Mouse (Mus musculus): Measurements from ENCODE around the gene Nploc4.

Nploc4 gene

DNA sequence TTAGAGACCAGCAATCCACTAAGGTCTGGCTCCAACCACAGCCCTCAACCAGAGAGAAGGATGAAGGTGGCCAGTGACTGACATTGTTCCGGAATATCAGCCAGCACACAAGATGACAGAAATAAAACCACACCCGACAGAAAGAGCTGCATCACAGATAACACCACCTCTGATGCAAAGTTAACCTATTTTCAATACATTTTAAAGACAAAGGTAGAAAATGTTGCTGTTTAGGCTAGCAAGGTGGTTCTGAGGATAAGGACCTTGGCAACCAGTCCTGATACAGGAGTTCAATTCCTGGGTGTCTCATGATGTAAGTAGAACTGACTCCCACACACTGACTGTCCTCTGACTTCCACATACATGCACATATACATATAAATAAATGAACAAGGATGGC, 38.2 kb downstream of the Nploc4 start:
- H3K9me3 ChIP-seq (ENCODE audit: low read length), result no peaks in the 10 kb centered on the region
- peaks cover 93% of the 10 kb centered on the region for H3K36me3 ChIP-seq (ENCODE audit: insufficient read depth, low read length)
- peaks cover 40% of the 10 kb centered on the region for H3K4me1 ChIP-seq (replicated peaks; ENCODE audit: low read depth, low read length)
- no peak overlapping the region for H3K4me3 ChIP-seq (replicated peaks; ENCODE audit: low read length)
- no peaks in the 10 kb centered on the region for H3K27me3 ChIP-seq (ENCODE audit: insufficient read depth, low read length)
- TF ChIP-seq NANOG (IDR thresholded peaks at IDR 0.05; ENCODE audit: borderline replicate concordance, low read length) (no peak), CTCF (conservative IDR thresholded peaks at IDR 0.05; ENCODE audit: low read length) (no peak), POU5F1 (IDR thresholded peaks at IDR 0.05; ENCODE audit: borderline replicate concordance, low read length) (no peak)

GRCm38 (mm10) chr11:120397602-120398001, 39.9 kb downstream of the Nploc4 start:
- H3K4me1 ChIP-seq (replicated peaks; ENCODE audit: low read depth, low read length), result peaks cover 40% of the 10 kb centered on the region
- no peak overlapping the region for H3K4me3 ChIP-seq (replicated peaks; ENCODE audit: low read length)
- peaks cover 93% of the 10 kb centered on the region for H3K36me3 ChIP-seq (ENCODE audit: insufficient read depth, low read length)
- no peaks in the 10 kb centered on the region for H3K27me3 ChIP-seq (ENCODE audit: insufficient read depth, low read length)
- TF ChIP-seq NANOG (IDR thresholded peaks at IDR 0.05; ENCODE audit: borderline replicate concordance, low read length) (no peak), POU5F1 (IDR thresholded peaks at IDR 0.05; ENCODE audit: borderline replicate concordance, low read length) (no peak), CTCF (conservative IDR thresholded peaks at IDR 0.05; ENCODE audit: low read length) (no peak)
- H3K9me3 ChIP-seq (ENCODE audit: low read length), result no peaks in the 10 kb centered on the region

DNA sequence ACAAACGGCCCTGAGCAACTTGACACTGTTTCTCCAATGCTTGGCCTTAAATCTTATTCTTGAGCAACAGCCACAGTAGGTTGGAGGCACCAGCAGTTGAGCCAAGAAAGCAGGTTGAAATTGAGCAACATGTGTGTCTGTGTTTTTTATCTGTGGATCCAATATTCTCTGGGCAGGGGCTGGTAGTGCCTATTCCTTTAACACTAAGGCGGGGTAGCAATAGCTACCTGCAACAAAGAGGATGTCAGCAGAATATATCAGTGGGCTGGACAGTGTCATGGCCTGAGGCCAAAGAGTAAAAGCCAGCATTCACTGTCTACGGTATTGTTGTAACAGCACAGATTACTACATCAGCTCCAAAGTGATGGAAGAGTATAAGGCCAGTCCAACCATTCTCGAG, 41.8 kb downstream of the Nploc4 start:
- Histone ChIP-seq H3K4me1 (replicated peaks; ENCODE audit: low read depth, low read length) (peaks cover 27% of the 10 kb centered on the region), H3K27me3 (ENCODE audit: insufficient read depth, low read length) (no peaks in the 10 kb centered on the region), H3K9me3 (ENCODE audit: low read length) (no peaks in the 10 kb centered on the region), H3K36me3 (ENCODE audit: insufficient read depth, low read length) (peaks cover 88% of the 10 kb centered on the region), H3K4me3 (replicated peaks; ENCODE audit: low read length) (no peak overlapping the region)
- TF ChIP-seq POU5F1 (IDR thresholded peaks at IDR 0.05; ENCODE audit: borderline replicate concordance, low read length) (no peak), NANOG (IDR thresholded peaks at IDR 0.05; ENCODE audit: borderline replicate concordance, low read length) (no peak)

GRCm38 (mm10) chr11:120388580-120388979, 48.9 kb downstream of the Nploc4 start:
- Histone ChIP-seq H3K9me3 (ENCODE audit: low read length) (no peaks in the 10 kb centered on the region), H3K4me1 (replicated peaks; ENCODE audit: low read depth, low read length) (peaks cover 17% of the 10 kb centered on the region), H3K36me3 (ENCODE audit: insufficient read depth, low read length) (peaks cover 87% of the 10 kb centered on the region), H3K4me3 (replicated peaks; ENCODE audit: low read length) (no peak overlapping the region), H3K27me3 (ENCODE audit: insufficient read depth, low read length) (no peaks in the 10 kb centered on the region)
- TF ChIP-seq CTCF (conservative IDR thresholded peaks at IDR 0.05; ENCODE audit: low read length), result no peak
- no peak for TF ChIP-seq NANOG (IDR thresholded peaks at IDR 0.05; ENCODE audit: borderline replicate concordance, low read length)
- TF ChIP-seq POU5F1 (IDR thresholded peaks at IDR 0.05; ENCODE audit: borderline replicate concordance, low read length), result no peak

- Histone ChIP-seq H3K4me1 (replicated peaks; ENCODE audit: low read depth, low read length) (peaks cover 17% of the 10 kb centered on the region), H3K27me3 (ENCODE audit: insufficient read depth, low read length) (no peaks in the 10 kb centered on the region), H3K9me3 (ENCODE audit: low read length) (no peaks in the 10 kb centered on the region), H3K36me3 (ENCODE audit: insufficient read depth, low read length) (peaks cover 87% of the 10 kb centered on the region), H3K4me3 (replicated peaks; ENCODE audit: low read length) (no peak overlapping the region)
- TF ChIP-seq CTCF (conservative IDR thresholded peaks at IDR 0.05; ENCODE audit: low read length) (no peak), POU5F1 (IDR thresholded peaks at IDR 0.05; ENCODE audit: borderline replicate concordance, low read length) (no peak), NANOG (IDR thresholded peaks at IDR 0.05; ENCODE audit: borderline replicate concordance, low read length) (no peak)
Observed at GRCm38 (mm10) chr11:120387157-120387556, 50.4 kb downstream of the Nploc4 start.

- Histone ChIP-seq H3K4me3 (replicated peaks; ENCODE audit: low read length) (no peak overlapping the region), H3K27me3 (ENCODE audit: insufficient read depth, low read length) (no peaks in the 10 kb centered on the region), H3K4me1 (replicated peaks; ENCODE audit: low read depth, low read length) (peaks cover 17% of the 10 kb centered on the region), H3K9me3 (ENCODE audit: low read length) (no peaks in the 10 kb centered on the region), H3K36me3 (ENCODE audit: insufficient read depth, low read length) (peaks cover 87% of the 10 kb centered on the region)
- TF ChIP-seq POU5F1 (IDR thresholded peaks at IDR 0.05; ENCODE audit: borderline replicate concordance, low read length) (no peak), CTCF (conservative IDR thresholded peaks at IDR 0.05; ENCODE audit: low read length) (no peak), NANOG (IDR thresholded peaks at IDR 0.05; ENCODE audit: borderline replicate concordance, low read length) (no peak)
Observed at GRCm38 (mm10) chr11:120386632-120387031, 50.9 kb downstream of the Nploc4 start.

DNA sequence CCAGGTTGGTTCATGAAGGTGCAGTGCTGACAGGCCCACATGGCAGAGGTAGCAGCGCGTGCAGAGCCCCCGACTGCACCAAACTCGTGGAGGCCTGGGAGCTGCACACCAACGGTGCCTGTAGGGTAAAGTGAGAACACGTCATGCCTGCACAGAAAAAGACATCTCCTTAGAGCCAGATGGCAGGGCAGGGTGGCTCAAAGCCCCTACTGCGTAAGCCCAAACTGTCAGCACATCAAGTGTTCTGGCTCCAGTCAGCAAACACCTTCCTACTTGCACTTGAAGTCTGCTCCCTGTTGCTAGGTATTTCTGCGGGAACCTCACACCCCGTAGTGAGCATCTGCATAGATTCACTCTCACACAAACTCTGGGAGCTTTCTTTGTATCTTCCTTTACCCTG, 55.0 kb downstream of the Nploc4 start:
- H3K4me3 ChIP-seq (replicated peaks; ENCODE audit: low read length), result no peak overlapping the region
- no peaks in the 10 kb centered on the region for H3K27me3 ChIP-seq (ENCODE audit: insufficient read depth, low read length)
- H3K9me3 ChIP-seq (ENCODE audit: low read length), result no peaks in the 10 kb centered on the region
- H3K36me3 ChIP-seq (ENCODE audit: insufficient read depth, low read length), result peaks cover 75% of the 10 kb centered on the region
- no peak for TF ChIP-seq NANOG (IDR thresholded peaks at IDR 0.05; ENCODE audit: borderline replicate concordance, low read length)
- TF ChIP-seq POU5F1 (IDR thresholded peaks at IDR 0.05; ENCODE audit: borderline replicate concordance, low read length), result no peak
- no peak for TF ChIP-seq CTCF (conservative IDR thresholded peaks at IDR 0.05; ENCODE audit: low read length)
- peaks cover 37% of the 10 kb centered on the region for H3K4me1 ChIP-seq (replicated peaks; ENCODE audit: low read depth, low read length)

- Histone ChIP-seq H3K4me1 (replicated peaks; ENCODE audit: low read depth, low read length) (peaks cover 33% of the 10 kb centered on the region), H3K27me3 (ENCODE audit: insufficient read depth, low read length) (no peaks in the 10 kb centered on the region), H3K36me3 (ENCODE audit: insufficient read depth, low read length) (peaks cover 76% of the 10 kb centered on the region), H3K4me3 (replicated peaks; ENCODE audit: low read length) (no peak overlapping the region), H3K9me3 (ENCODE audit: low read length) (no peaks in the 10 kb centered on the region)
- TF ChIP-seq POU5F1 (IDR thresholded peaks at IDR 0.05; ENCODE audit: borderline replicate concordance, low read length), result no peak
- no peak for TF ChIP-seq NANOG (IDR thresholded peaks at IDR 0.05; ENCODE audit: borderline replicate concordance, low read length)
- no peak for TF ChIP-seq CTCF (conservative IDR thresholded peaks at IDR 0.05; ENCODE audit: low read length)
Observed at GRCm38 (mm10) chr11:120381157-120381556, 56.4 kb downstream of the Nploc4 start.

GRCm38 (mm10) chr11:120380271-120380670, 57.2 kb downstream of the Nploc4 start:
- no peaks in the 10 kb centered on the region for H3K9me3 ChIP-seq (ENCODE audit: low read length)
- H3K4me3 ChIP-seq (replicated peaks; ENCODE audit: low read length), result no peak overlapping the region
- peaks cover 33% of the 10 kb centered on the region for H3K4me1 ChIP-seq (replicated peaks; ENCODE audit: low read depth, low read length)
- no peaks in the 10 kb centered on the region for H3K27me3 ChIP-seq (ENCODE audit: insufficient read depth, low read length)
- H3K36me3 ChIP-seq (ENCODE audit: insufficient read depth, low read length), result peaks cover 76% of the 10 kb centered on the region
- no peak for TF ChIP-seq POU5F1 (IDR thresholded peaks at IDR 0.05; ENCODE audit: borderline replicate concordance, low read length)
- no peak for TF ChIP-seq NANOG (IDR thresholded peaks at IDR 0.05; ENCODE audit: borderline replicate concordance, low read length)
- no peak for TF ChIP-seq CTCF (conservative IDR thresholded peaks at IDR 0.05; ENCODE audit: low read length)

Measured in E14TG2a.4 (cell line).